Mouse (Mus musculus) CD8-positive naive resting alpha-beta T cell, adult 2 months (primary cell): ENCODE results near the gene Nr1d1.

Experiments
- DNase-seq, 2 experiments: peaks; one replicate each; pipeline ENCODE4 v3.0.0; 2022; ENCODE audit warnings: low read depth in 2 of 2, low spot score in 2 of 2

The Nr1d1 gene

DNA sequence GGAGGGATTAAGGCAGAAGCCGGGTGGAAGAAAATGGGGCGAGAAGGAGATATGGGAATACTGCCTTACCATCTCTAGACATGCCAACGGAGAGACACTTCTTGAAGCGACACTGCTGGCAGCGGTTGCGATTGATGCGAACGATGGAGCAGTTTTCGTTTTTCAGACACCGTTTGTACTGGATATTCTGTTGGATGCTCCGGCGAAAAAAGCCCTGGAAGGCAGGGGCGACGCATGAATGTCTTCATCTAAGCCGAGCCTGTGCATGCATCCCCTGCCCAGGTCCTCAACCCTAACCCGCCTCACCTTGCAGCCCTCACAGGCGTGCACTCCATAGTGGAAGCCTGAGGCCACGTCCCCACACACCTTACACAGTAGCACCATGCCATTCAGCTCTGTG lies 4.0 kb downstream of the Nr1d1 start:
- DNase-seq = no peak

DNA sequence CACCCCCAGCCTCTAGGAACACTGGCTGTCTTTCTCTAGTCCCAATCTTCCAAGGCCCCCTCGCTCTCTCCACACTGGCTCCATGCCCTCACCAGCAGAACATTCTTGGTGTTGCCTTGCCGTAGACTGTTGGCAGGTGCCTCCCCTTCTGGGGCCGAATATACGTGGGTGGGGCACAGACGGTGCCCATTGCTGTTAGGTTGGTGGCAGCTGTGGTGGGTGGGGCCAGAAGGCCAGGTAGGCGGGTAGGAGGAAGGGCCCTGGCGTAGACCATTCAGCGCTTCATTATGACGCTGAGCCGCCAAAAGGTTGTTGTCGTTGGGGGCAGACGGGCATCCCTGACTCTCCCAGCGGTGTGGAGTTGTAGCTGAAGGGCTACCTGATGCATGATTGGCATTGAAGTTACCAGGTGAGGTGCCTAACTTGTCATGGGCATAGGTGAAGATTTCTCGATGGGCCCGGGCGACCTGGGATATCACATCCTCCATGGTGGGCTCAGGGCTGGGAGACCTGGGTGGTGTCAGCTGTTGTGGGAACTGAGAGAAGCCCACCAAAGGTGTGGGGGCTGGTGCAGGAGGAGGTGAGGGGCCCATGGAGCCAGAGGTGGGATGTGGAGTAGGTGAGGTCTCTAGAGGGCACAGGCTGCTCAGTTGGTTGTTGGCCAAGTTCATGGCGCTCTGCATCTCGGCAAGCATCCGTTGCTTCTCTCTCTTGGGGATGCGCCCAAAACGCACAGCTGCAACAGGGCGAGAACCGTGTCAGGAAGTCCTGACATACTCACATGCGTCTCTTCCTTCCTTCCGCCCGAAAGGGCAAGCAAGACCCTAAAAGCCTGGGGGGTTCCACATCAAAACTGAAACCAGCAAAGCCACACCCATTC lies 4.8 kb downstream of the Nr1d1 start:
- no peak for DNase-seq

DNA sequence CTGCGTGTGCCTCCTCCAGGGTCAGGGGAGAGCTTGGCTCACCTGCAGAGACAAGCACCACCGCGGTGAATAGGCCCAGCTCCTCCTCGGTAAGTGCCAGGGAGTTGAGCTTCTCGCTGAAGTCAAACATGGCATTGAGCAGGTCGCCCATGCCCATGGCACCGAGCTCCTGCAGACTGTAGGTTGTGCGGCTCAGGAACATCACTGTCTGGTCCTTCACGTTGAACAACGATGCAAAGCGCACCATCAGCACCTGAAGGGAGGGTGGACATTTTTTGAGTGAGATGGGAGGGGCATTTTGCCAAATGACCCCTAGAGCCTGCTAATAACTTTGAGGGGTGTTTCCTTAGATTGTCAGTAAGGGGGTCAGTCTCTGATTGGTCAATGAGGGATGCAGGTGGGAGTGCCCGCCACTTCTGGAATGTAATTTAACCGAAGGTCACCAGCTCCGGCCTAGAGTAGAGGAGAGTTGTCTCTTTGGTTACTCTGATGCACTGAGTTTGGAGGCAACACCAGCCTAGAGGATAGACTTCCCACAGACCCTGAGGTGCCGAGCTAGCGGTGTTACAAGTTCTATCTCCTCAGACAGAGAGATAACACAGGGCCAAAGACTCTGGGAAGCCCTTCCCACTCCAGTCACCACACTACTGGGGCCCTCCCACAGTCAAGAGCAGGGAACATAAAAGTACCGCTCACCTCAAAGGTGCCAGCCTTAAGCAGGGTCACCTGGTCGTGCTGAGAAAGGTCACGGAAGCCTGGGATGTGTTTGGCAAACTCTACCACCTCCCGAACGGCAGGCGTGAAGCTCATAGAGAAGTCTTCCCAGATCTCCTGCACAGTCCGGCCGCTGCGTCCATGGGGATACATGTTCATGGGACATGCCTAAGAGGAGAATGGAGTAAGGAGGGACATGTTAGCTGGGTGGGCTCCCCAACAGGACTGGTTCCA lies 5.9 kb downstream of the Nr1d1 start:
- DNase-seq = no peak

DNA sequence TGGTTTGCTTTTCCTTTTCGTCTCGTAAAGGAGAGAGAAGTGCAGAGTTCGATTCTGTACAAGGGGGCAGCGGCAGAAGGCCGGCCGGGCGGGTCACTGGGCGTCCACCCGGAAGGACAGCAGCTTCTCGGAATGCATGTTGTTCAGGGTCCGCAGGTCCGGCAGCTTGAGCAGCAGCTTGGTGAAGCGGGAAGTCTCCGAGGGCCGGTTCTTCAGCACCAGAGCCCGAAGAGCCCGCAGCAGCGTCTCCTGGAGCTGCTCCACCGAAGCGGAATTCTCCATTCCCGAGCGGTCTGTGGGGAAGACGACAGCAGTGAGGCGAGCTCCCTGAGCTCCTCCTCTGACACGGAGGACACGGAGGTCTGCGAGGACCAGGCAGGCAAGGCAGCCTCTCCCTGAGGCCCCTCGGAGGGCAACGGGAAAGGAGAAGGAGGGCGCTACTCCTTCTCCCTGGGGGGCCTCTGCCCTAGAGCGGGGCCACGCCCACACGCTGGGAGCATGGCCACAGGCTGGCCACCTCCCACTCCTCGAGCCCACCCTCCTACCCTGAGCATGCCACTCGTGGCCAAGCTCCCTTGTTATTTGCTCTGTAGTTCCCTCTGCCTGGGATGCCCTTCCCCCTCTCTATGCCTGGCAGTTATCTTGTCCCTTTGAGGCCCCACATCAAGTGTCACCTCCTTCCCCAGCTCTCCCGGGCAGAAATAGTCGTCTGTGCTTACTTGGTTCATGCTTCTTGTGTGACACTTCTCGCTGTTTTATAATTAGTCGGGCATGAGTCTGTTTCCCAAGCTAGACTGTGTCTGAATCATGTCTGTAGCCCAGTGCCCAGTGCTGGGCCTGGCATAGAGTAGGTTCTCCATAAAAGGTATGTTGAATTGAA lies 6.8 kb downstream of the Nr1d1 start:
- DNase-seq = no peak

DNA sequence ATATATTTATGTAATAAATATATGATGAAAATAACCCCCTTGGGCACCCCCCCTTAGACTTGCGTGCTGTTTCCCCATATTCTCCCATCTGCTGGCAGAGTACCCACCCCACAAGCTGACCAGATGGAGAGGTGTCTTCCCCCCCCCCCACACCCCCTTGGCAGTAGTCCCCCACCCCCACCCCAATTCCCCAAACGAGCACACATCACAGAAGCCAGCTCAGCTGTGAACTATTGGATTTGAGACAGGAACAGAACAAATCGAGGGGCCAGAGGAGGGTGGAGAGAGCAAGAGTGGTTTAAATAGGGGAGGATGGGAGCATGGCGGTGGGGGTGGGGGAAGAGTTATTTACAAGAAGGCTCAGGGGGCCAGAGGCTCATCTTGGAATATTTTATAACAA lies 7.4 kb downstream of the Nr1d1 start:
- no peak for DNase-seq

DNA sequence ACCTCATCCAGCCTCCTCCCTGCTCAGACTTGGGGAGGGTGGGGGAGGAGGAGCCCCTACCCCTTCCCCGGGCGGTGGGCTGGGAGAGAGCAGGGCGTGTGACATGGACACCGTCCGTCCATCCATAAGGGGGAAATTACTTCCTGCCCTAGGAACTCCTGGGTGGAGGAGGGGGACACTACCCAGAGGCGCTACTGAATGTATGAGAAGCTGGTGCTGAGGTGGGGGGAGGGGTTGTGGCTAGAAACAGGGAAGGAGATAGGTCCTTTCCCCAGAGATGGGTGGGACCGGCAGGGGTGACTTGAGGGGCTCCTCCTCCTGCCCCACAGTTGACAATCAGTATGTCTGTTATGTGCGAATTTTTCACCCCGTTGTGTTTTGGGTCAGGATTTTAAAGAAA lies 7.9 kb downstream of the Nr1d1 start:
- no peak for DNase-seq

DNA sequence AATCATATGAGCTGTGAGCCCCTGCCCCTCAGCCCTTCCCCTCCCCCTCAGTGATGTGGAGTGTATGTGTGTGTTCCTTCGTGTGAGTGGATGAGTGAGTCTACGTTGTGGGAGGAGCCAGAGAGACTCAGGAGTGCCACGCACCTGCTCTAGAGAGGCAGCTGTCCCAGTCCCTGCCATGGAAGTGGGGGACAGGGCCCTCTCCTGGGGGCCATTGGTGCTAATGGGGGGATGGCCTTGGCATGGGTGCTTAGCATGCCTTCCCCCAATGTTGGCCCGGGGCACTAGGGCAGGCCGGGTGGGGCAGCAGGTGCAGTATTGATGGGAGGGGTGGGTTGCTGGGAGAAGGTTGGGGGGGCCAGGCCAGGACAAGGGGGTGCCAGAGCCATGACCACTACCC lies 8.3 kb downstream of the Nr1d1 start:
- DNase-seq = no peak

DNA sequence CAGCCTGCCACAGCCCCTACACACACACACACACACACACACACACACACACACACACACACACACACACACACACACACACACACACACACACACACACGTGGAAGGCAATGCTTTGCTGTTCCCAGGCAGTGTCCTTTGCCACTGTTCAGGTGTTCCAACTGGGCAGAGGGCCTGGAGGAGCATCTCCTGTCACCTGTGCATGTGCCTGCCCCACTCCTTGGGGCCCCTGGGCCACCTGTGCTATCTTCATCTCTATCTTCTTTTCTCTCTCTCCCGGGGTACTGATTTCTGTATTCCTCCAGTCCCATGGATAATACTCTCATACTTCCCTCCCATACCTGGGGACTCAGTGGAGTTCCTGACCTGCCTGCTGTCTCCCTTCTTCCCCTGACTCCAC lies 8.8 kb downstream of the Nr1d1 start:
- DNase-seq = no peak

DNA sequence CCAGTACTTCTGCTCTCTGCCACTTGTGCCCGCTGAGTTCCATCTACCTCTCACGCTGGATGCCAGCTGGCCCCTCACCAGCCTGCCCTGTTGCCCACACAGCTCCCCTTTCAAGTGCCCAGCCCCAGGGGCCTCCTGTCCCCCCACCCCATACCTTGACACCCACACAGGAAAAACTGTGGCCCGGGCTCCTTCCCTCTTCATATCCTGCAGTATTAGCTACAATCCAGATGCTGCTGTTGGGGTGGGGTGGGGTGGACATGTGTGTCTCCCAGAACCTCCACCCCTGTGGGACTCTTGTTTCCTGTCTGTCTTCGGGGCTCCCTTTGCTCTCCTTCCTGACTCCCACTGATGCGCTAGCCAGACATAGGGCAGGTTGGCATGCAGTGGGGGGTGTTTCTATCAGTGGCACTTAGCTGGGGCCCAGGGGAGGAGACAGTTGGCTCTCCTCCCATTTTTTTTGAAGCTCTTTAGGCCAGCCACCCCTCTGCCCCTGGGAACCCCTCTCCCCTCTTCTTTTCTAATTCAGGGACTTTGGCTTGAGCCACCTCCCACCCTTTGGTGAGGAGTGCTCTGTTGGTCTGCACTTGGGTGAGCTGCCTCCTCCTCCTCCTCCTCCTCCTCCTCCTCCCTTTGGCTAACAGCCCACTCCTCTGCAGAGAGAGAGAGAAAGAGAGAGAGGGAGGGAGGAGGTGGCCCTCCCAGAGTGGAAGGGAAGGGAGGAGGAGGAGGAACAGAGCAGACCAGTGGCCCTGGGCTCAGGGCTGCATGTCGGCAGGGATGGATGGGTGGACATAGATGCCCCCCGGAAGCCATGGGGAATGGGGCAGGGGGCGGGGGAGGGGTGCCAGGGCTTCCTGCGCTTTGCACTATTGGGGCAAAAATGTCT lies 9.5 kb downstream of the Nr1d1 start:
- no peak for DNase-seq

DNA sequence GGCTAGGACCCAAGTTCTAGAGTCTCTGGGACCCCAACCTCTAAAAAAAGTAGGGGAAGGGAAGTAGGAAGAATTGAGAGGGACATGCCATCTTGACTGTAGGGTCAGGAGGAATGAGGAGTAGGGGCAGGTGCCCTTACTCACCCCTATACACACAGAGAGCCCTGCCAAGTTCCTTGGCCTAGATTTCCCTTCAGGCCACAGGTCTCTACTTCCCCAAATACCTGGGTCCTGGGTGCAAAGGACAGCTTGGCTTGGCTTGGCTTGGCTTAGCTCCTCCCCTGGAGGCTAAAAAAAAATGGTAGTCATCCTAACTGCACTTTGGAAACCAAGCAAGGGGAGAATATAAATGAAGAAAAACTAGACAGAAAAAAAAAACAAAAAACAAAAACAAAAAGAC lies 10.4 kb downstream of the Nr1d1 start:
- DNase-seq = no peak

DNA sequence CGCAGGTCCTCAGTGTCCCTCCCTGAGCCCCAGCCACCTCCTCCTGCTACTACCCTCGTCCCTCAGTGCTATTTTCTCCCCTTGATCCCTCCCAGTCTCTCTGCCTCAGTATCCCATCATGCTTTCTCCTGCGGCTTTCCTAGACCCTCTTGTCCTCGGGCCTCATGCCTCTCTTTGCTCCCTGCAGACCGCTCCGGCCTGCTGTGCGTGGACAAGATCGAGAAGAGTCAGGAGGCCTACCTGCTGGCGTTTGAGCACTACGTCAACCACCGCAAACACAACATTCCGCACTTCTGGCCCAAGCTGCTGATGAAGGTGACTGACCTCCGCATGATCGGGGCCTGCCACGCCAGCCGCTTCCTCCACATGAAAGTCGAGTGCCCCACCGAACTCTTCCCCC lies 11.0 kb downstream of the Nr1d1 start:
- DNase-seq = no peak

DNA sequence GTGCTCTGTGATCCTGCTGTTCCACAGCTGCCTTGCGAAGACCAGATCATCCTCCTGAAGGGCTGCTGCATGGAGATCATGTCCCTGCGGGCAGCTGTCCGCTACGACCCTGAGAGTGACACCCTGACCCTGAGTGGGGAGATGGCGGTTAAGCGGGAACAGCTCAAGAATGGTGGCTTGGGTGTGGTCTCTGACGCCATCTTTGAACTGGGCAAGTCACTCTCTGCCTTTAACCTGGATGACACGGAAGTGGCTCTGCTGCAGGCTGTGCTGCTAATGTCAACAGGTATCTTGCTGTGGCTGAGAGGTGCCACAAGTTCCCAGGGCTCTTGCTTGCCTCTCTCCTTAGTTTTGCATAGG lies 11.7 kb downstream of the Nr1d1 start:
- DNase-seq = no peak

DNA sequence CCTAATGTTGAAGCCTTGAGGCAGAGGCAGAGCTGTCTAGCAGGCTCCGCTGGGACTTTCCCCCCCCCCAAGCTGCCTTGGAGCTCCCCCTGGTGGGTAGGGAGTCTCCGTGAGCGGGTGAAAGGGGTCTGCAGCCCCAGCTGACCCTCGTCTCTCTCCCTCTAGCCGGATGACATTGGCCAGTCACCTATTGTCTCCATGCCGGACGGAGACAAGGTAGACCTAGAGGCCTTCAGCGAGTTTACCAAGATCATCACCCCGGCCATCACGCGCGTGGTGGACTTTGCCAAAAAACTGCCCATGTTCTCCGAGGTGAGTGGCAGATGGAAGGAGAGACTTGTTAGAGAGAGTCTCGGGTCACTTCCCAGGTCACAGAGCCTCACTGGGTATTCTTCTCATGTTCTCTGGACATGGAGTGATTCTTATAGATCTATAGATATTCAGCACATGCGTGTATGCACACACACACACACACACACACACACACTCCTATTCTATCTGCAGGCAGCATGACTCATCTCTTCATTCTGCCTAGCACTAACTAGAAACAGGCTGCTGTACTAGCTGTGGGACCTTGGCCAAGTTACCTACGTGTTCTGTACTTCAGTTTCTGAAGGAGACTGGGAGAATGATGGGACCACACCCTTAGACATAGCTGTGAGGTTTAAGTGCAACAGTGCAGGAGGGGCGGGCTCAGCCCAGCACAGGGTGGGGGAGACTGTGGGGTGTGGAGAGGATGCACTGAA lies 12.2 kb downstream of the Nr1d1 start:
- no peak for DNase-seq

DNA sequence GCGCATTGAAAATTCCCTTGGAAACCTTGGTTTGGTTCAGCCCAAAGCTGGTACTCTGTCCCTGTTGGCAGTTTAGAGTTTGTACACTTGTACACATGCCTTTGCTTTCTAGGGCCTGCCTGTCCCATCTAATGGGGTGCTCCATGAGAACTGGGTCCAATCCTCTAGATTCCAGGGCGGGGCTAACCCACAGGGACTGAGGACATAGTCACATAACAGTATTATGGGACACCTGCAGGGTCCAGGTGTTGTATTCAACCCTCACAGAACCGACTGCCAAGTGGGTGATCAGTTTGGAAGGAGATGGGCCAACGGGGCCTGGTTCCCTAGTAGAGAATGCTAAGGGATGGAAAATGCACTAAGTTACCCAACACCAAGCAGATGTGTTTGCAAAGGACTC lies 13.2 kb downstream of the Nr1d1 start:
- no peak for DNase-seq

DNA sequence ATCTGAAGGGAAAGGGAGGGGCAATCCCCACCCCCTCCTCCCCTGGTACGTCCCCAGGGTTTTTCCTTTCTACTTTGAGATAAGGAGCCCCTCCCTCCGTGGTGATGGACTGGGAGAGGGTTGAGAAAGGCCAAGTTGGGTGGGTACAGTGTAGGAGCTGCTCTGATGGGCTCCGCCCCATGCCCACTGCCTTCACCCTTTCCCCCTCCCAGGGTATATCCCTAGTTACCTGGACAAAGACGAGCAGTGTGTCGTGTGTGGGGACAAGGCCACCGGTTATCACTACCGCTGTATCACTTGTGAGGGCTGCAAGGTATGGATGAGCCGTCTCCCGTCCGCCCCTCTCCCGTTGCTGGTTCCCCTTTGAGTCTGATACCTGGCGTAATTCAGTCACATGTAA lies 18.4 kb downstream of the Nr1d1 start:
- no peak for DNase-seq

DNA sequence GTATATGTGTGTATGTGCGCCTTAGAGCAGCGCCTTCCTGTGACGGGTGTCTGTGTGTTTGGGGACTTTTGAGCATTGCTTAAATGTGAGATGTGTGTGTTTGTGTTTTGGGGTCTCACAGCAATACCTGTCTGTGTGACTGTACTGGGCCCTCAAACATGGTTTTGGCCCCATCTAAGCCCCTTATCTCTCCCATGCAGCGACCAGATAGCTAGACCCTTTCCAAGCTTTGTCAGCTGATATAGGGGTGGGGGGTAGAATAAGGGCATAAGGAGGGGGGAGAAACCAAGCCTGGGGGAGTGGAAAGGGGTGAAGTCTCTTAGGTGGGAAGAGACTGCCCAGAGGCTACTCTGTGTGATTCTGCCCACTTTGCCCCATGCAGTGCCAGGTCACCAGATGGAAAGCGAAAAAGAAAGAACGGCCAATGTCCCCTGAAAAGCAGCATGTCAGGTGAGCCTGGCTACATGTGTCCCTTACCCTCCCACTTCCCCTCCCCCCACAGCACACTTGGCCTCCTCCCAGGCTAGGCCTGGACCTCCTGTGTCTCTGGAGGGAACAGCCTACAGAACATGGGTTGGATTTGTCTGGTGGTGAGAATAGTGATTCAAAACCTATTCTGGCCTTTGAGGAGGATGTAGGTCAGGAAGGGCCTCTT lies 19.3 kb downstream of the Nr1d1 start:
- no peak for DNase-seq

DNA sequence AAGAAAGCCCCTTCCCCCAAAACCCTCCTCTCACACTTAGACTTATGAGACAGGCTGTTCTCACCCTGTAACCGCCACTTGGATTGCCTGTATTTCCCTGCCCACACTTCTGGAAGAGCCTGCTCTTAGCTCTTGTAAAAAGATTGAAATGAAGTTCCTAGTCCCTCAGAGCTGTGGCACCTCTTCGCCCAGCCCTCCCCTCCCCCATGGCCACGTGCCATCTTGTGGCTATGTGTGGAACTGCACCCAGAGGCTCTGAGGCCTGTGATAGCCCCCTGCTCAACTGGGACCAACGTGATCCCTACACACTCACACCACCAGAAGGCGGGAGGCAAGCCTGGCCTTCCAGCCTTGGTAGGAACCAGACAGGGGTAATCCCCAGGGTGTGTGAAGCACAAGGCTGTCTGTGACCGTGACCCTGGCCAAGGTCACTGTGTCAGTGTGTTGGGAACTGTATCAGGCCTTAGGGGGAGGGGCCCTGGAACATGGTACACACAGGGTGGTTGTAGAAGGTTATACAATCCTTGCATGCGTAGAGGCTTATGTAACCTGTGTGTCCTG lies 20.4 kb downstream of the Nr1d1 start:
- DNase-seq = peak; percentile 71 to 76

DNA sequence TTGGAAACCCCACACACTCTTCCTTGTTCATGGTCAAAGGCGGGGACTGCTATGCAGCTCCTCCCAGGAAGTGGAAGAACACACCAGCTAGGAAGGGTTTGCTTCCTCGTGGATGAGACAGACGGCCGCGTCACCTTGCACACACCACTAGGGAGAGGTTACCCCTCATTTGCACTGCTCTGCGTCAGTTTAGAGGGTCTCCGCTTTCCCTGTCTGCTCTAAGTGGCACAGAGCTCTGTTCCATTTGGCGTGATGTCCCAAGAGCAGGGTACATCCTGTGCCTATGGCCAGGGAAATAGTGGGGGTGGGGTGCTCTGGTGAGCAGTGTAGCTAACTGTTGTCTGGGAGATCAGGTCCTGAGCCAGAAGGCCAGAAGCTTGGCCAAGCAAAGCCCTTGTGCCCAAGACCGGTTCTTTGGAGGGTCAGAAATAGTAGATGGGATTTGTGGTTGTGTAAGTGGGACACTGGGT lies 20.9 kb downstream of the Nr1d1 start:
- DNase-seq = no peak

DNA sequence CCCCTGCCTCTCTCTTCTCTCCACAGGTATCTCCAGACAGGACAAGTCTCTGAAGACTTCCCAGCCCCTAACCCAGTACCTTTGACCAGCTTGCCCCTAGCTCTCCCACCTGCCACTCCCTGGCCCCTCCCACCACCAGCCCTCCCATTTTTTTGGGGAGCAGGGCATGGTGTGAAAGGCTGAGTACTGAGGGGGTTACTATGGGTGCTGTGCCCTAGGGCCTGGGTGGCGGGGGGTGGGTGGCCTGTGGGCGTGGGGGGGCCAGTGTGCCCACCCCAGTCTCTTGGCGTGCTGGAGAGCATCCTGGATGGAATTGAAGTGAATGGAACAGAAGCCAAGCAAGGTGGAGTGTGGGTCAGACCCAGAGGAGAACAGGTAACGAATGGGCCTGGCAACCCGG lies 21.9 kb downstream of the Nr1d1 start:
- no peak for DNase-seq
